Mouse (Mus musculus) forebrain, embryonic 12.5 days (tissue): ENCODE data around the gene Ces5a. TPM values are rescaled to one million over a fixed set of nuclear protein-coding genes. Genes with fewer than 3 reads are reported as not detected.

Source experiments
- ATAC-seq: fragments of 200-750 bp; cut with Nextera tagmentation; 2 replicates; pipeline ENCODE4 v1.8.0; 2017; ENCODE audit warnings: moderate TSS enrichment; ENCODE audit not compliant: low FRiP score
- H3K27ac ChIP-seq: fragments of 300-500 bp; sonication (generic); 2 replicates; pipeline ENCODE4 v1.5.1; 2016; ENCODE audit warnings: mild to moderate bottlenecking
- H3K27me3 ChIP-seq: fragments of 300-500 bp; sonication (generic); 2 replicates; pipeline ENCODE4 v1.6.1; 2016; ENCODE audit warnings: mild to moderate bottlenecking
- H3K36me3 ChIP-seq: fragments of 300-500 bp; sonication (generic); replicated peaks from 2 replicates; pipeline ENCODE4 v1.6.1; 2016; ENCODE audit warnings: mild to moderate bottlenecking
- H3K4me1 ChIP-seq: fragments of 300-500 bp; sonication (generic); 2 replicates; pipeline ENCODE4 v1.6.1; 2016
- H3K4me2 ChIP-seq: fragments of 300-500 bp; sonication (generic); 2 replicates; pipeline ENCODE4 v1.6.1; 2016; ENCODE audit warnings: mild to moderate bottlenecking, moderate library complexity
- H3K4me3 ChIP-seq: fragments of 300-500 bp; sonication (generic); replicated peaks from 2 replicates; pipeline ENCODE4 v1.5.1; 2016; ENCODE audit warnings: mild to moderate bottlenecking
- H3K9ac ChIP-seq: fragments of 300-500 bp; sonication (generic); 2 replicates; pipeline ENCODE4 v1.6.1; 2016; ENCODE audit warnings: mild to moderate bottlenecking
- H3K9me3 ChIP-seq: fragments of 300-500 bp; sonication (generic); 2 replicates; pipeline ENCODE4 v1.6.1; 2016
- WGBS: fragments of 180-500 bp; shearing (Covaris S2); methylation state at CpG from one replicate; pipeline ENCODE4 v1.1.7; 2016; 5-methylcytosine and 5-hydroxymethylcytosine counted together
- polyA plus RNA-seq: library from polyadenylated mRNA; unstranded; fragments of >200 nt; fragmentation: Nextera tagmentation; extraction: Ambion mirVana; gene quantifications from 2 replicates; pipeline ENCODE4 v1.2.1, GENCODE M21; 2016

Gene Ces5a
- polyA plus RNA-seq, result 0.14 TPM in 1 of 2 replicates, not detected in the other

GRCm38 (mm10) chr8:93535730-93536129, at the start of gene Ces5a:
Ces5a (minus strand) TSS chr8:93535830.
- Histone ChIP-seq H3K27ac (no peak within 1 kb of the TSS), H3K4me2 (no peak within 1 kb of the TSS), H3K27me3 (no peaks in the 10 kb centered on the region), H3K9me3 (no peaks in the 10 kb centered on the region), H3K4me3 (no peak within 1 kb of the TSS), H3K36me3 (no peaks in the 10 kb centered on the region), H3K4me1 (no peaks in the 10 kb centered on the region), H3K9ac (no peak within 1 kb of the TSS)
- WGBS, result 95% methylated on average over 5 of the region's 5 CpGs
- no peak for ATAC-seq

GRCm38 (mm10) chr8:93572841-93573240, 37.2 kb upstream of the Ces5a start:
- Histone ChIP-seq H3K9me3 (peaks cover 7% of the 10 kb centered on the region; the same call in 1 of the 2 replicates), H3K27me3 (no peaks in the 10 kb centered on the region), H3K4me3 (no peak overlapping the region), H3K36me3 (no peaks in the 10 kb centered on the region), H3K4me1 (peaks cover 45% of the 10 kb centered on the region), H3K4me2 (no peak overlapping the region), H3K9ac (no peak overlapping the region), H3K27ac (peak overlapping the region; percentile 88; the same call in 1 of the 2 replicates)
- no peak for ATAC-seq
- 67% methylated on average over 9 of the region's 9 CpGs for WGBS

- Histone ChIP-seq H3K27ac (peak overlapping the region; percentile 88), H3K4me1 (peaks cover 47% of the 10 kb centered on the region), H3K4me2 (no peak overlapping the region), H3K9ac (no peak overlapping the region), H3K27me3 (no peaks in the 10 kb centered on the region), H3K9me3 (peaks cover 7% of the 10 kb centered on the region; the same call in 1 of the 2 replicates), H3K4me3 (no peak overlapping the region), H3K36me3 (no peaks in the 10 kb centered on the region)
- peak; percentile 51 for ATAC-seq
- 3% methylated on average over 2 of the region's 2 CpGs for WGBS
Observed at GRCm38 (mm10) chr8:93572095-93572501, 36.5 kb upstream of the Ces5a start.

- WGBS, result 10% methylated on average over 9 of the region's 9 CpGs
- no peaks in the 10 kb centered on the region for H3K36me3 ChIP-seq
- H3K27ac ChIP-seq, result peak overlapping the region; percentile 88
- peaks cover 7% of the 10 kb centered on the region; the same call in 1 of the 2 replicates for H3K9me3 ChIP-seq
- H3K4me3 ChIP-seq, result no peak overlapping the region
- no peaks in the 10 kb centered on the region for H3K27me3 ChIP-seq
- no peak; the same call in 1 of the 2 replicates for ATAC-seq
- H3K9ac ChIP-seq, result no peak overlapping the region
- H3K4me1 ChIP-seq, result peaks cover 53% of the 10 kb centered on the region
- no peak overlapping the region for H3K4me2 ChIP-seq
Observed at GRCm38 (mm10) chr8:93571369-93571985, 35.8 kb upstream of the Ces5a start.

GRCm38 (mm10) chr8:93570186-93570530, 34.5 kb upstream of the Ces5a start:
- no peak for ATAC-seq
- Histone ChIP-seq H3K4me2 (no peak overlapping the region), H3K27ac (peak overlapping the region; percentile 88)

GRCm38 (mm10) chr8:93569311-93570185, 33.9 kb upstream of the Ces5a start:
- H3K4me1 ChIP-seq, result peaks cover 56% of the 10 kb centered on the region
- H3K9me3 ChIP-seq, result peaks cover 7% of the 10 kb centered on the region; the same call in 1 of the 2 replicates
- no peak overlapping the region for H3K9ac ChIP-seq
- peak; percentile 78 for ATAC-seq
- H3K4me2 ChIP-seq, result no peak overlapping the region
- no peak overlapping the region for H3K4me3 ChIP-seq
- 42% methylated on average over 13 of the region's 13 CpGs for WGBS
- no peaks in the 10 kb centered on the region for H3K27me3 ChIP-seq
- no peaks in the 10 kb centered on the region for H3K36me3 ChIP-seq
- peak overlapping the region; percentile 88 for H3K27ac ChIP-seq

More at GRCm38 (mm10) chr8:93570186-93570530, 34.5 kb upstream of the Ces5a start:
- no peaks in the 10 kb centered on the region for H3K36me3 ChIP-seq
- H3K9me3 ChIP-seq, result peaks cover 7% of the 10 kb centered on the region; the same call in 1 of the 2 replicates
- H3K9ac ChIP-seq, result no peak overlapping the region
- H3K4me1 ChIP-seq, result peaks cover 56% of the 10 kb centered on the region
- WGBS, result 61% methylated on average over 2 of the region's 2 CpGs
- no peaks in the 10 kb centered on the region for H3K27me3 ChIP-seq
- H3K4me3 ChIP-seq, result no peak overlapping the region

GRCm38 (mm10) chr8:93568666-93569065, 33.0 kb upstream of the Ces5a start:
- no peak overlapping the region for H3K9ac ChIP-seq
- H3K4me2 ChIP-seq, result no peak overlapping the region
- H3K36me3 ChIP-seq, result no peaks in the 10 kb centered on the region
- no peak overlapping the region for H3K4me3 ChIP-seq
- H3K4me1 ChIP-seq, result peaks cover 53% of the 10 kb centered on the region
- no peak overlapping the region for H3K27ac ChIP-seq
- no peak for ATAC-seq
- H3K9me3 ChIP-seq, result peaks cover 7% of the 10 kb centered on the region; the same call in 1 of the 2 replicates
- 95% methylated on average over 3 of the region's 3 CpGs for WGBS
- no peaks in the 10 kb centered on the region for H3K27me3 ChIP-seq

- Histone ChIP-seq H3K4me2 (no peak overlapping the region), H3K4me1 (peaks cover 44% of the 10 kb centered on the region), H3K9ac (no peak overlapping the region), H3K9me3 (peaks cover 7% of the 10 kb centered on the region; the same call in 1 of the 2 replicates), H3K36me3 (no peaks in the 10 kb centered on the region), H3K27me3 (no peaks in the 10 kb centered on the region), H3K27ac (peak overlapping the region; percentile 54), H3K4me3 (no peak overlapping the region)
- peak; percentile 37; the same call in 1 of the 2 replicates for ATAC-seq
- WGBS, result 52% methylated on average over 9 of the region's 9 CpGs
Observed at GRCm38 (mm10) chr8:93567086-93567485, 31.5 kb upstream of the Ces5a start.

GRCm38 (mm10) chr8:93564634-93565033, 29.0 kb upstream of the Ces5a start:
- H3K9ac ChIP-seq, result no peak overlapping the region
- no peaks in the 10 kb centered on the region for H3K36me3 ChIP-seq
- H3K4me2 ChIP-seq, result no peak overlapping the region
- no peak overlapping the region for H3K4me3 ChIP-seq
- no peak for ATAC-seq
- peaks cover 7% of the 10 kb centered on the region; the same call in 1 of the 2 replicates for H3K9me3 ChIP-seq
- 82% methylated on average over 4 of the region's 4 CpGs for WGBS
- H3K27ac ChIP-seq, result no peak overlapping the region
- H3K27me3 ChIP-seq, result no peaks in the 10 kb centered on the region
- H3K4me1 ChIP-seq, result peaks cover 21% of the 10 kb centered on the region

- Histone ChIP-seq H3K27me3 (no peaks in the 10 kb centered on the region), H3K4me3 (no peak overlapping the region), H3K4me2 (no peak overlapping the region), H3K4me1 (peaks cover 16% of the 10 kb centered on the region), H3K27ac (no peak overlapping the region), H3K9ac (no peak overlapping the region), H3K36me3 (no peaks in the 10 kb centered on the region), H3K9me3 (peaks cover 3% of the 10 kb centered on the region; the same call in 1 of the 2 replicates)
- no peak for ATAC-seq
- WGBS, result 84% methylated on average over 7 of the region's 7 CpGs
Observed at GRCm38 (mm10) chr8:93563551-93563950, 27.9 kb upstream of the Ces5a start.

- Histone ChIP-seq H3K4me3 (no peak overlapping the region), H3K27ac (no peak overlapping the region), H3K9me3 (no peaks in the 10 kb centered on the region), H3K36me3 (no peaks in the 10 kb centered on the region), H3K27me3 (no peaks in the 10 kb centered on the region), H3K4me1 (peaks cover 16% of the 10 kb centered on the region), H3K9ac (no peak overlapping the region), H3K4me2 (no peak overlapping the region)
- no peak for ATAC-seq
- WGBS, result 23% methylated on average over 6 of the region's 6 CpGs
Observed at GRCm38 (mm10) chr8:93562557-93563210, 27.1 kb upstream of the Ces5a start.

- Histone ChIP-seq H3K9ac (no peak overlapping the region), H3K36me3 (no peaks in the 10 kb centered on the region), H3K27me3 (no peaks in the 10 kb centered on the region), H3K27ac (no peak overlapping the region), H3K4me2 (no peak overlapping the region), H3K4me3 (no peak overlapping the region), H3K9me3 (no peaks in the 10 kb centered on the region), H3K4me1 (peaks cover 5% of the 10 kb centered on the region)
- WGBS, result 89% methylated on average over 3 of the region's 3 CpGs
- ATAC-seq, result no peak
Observed at GRCm38 (mm10) chr8:93561271-93561670, 25.6 kb upstream of the Ces5a start.
